In the genomic region with DNA sequence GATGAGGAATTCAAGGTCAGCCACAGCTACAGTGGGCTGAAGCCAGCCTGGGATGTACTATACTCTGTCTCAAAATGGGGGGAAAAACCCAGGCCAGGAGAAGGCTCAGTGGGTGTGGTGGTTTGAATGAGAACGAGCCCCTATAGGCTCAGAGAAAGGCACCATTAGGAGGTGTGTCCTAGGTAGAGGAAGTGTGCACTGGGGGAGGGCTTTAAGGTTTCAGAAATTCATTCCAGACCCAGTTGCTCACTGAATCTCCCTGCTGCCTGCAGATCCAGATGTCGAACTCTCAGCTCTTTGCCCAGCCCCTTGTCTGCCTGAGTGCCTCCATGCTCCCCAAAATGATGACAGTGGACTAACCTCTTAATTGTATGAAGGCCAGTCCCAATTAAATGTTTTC, we compare ENCODE assay signal across 8 mouse cellular contexts. TPM values are rescaled to one million over a fixed set of nuclear protein-coding genes. Genes with fewer than 3 reads are reported as not detected.
DNase-seq lines count a peak whose midpoint lies in the region; ATAC-seq and TF ChIP-seq lines count a peak whose summit lies in the region.

No protein-coding gene starts in this region.

- no peaks in the 10 kb centered on the region for H3K36me3 ChIP-seq in embryonic facial prominence, embryonic 15.5 days
- H3K36me3 ChIP-seq in liver, embryonic 14.5 days (replicated peaks; ENCODE audit: control insufficient read depth, insufficient read depth, low read depth), result no peaks in the 10 kb centered on the region

- peak; percentile 33 for DNase-seq in embryo, embryonic 10 days (ENCODE audit: low spot score)
- DNase-seq in embryo, embryonic 9.5 days (ENCODE audit: extremely low spot score), result no peak
- peak; percentile 66 for DNase-seq in CD4-positive, CD25-positive, alpha-beta regulatory T cell, adult 2 months (ENCODE audit: low read depth, low spot score)
- no peak for DNase-seq in liver, embryonic 14.5 days (ENCODE audit: low read depth in 3 of 3, low spot score in 3 of 3)
- DNase-seq in urinary bladder, postnatal 14 days (ENCODE audit: low spot score), result no peak
- no peak for DNase-seq in right cerebral cortex, adult 2 months (ENCODE audit: low spot score in 2 of 2)

- no peak overlapping the region for H3K4me3 ChIP-seq in embryonic facial prominence, embryonic 15.5 days (replicated peaks)
- no peak overlapping the region for H3K4me3 ChIP-seq in liver, embryonic 14.5 days (ENCODE audit: insufficient read depth in 1 of 2, low read depth in 2 of 2, low read length in 2 of 2)

- H3K9me3 ChIP-seq in embryonic facial prominence, embryonic 15.5 days (replicated peaks), result no peaks in the 10 kb centered on the region
- no peaks in the 10 kb centered on the region for H3K9me3 ChIP-seq in liver, embryonic 14.5 days (ENCODE audit: control insufficient read depth, low read length)

- peak overlapping the region; percentile 63 for H3K27ac ChIP-seq in embryonic facial prominence, embryonic 15.5 days (replicated peaks)
- H3K27ac ChIP-seq in liver, embryonic 14.5 days, result no peak overlapping the region

- no peak overlapping the region for H3K4me2 ChIP-seq in embryonic facial prominence, embryonic 15.5 days (replicated peaks)
- H3K4me2 ChIP-seq in liver, embryonic 14.5 days (ENCODE audit: low read depth), result no peak overlapping the region; the same call in 1 of the 2 replicates

- peak; percentile 59 for ATAC-seq in embryonic facial prominence, embryonic 15.5 days (ENCODE audit: insufficient number of reproducible peaks, low FRiP score, low TSS enrichment, low read depth)
- ATAC-seq in liver, embryonic 14.5 days (ENCODE audit: insufficient read depth), result peak; percentile 71
- ATAC-seq in erythroblast, adult 5-6 weeks (replicated peaks; ENCODE audit: low FRiP score, poor library complexity, severe bottlenecking), result no peak

- H3K4me1 ChIP-seq in embryonic facial prominence, embryonic 15.5 days, result peaks cover 26% of the 10 kb centered on the region
- peaks cover 7 to 10% of the 10 kb centered on the region in 2 experiments for H3K4me1 ChIP-seq in liver, embryonic 14.5 days (replicated peaks; ENCODE audit: control insufficient read depth in 2 of 2, insufficient read depth in 2 of 2, low read length in 1 of 2)

- no peak for TF ChIP-seq EP300 in liver, embryonic 14.5 days (IDR thresholded peaks at IDR 0.05; ENCODE audit: low read depth)

- TF ChIP-seq CTCF in liver, embryonic 14.5 days (IDR thresholded peaks at IDR 0.05; ENCODE audit: low read depth), result no peak

- H3K9ac ChIP-seq in embryonic facial prominence, embryonic 15.5 days, result no peak overlapping the region
- no peak overlapping the region for H3K9ac ChIP-seq in liver, embryonic 14.5 days (replicated peaks)

- no peaks in the 10 kb centered on the region for H3K27me3 ChIP-seq in embryonic facial prominence, embryonic 15.5 days
- H3K27me3 ChIP-seq in liver, embryonic 14.5 days (ENCODE audit: control insufficient read depth, insufficient read depth, low read length), result no peaks in the 10 kb centered on the region

- WGBS in embryonic facial prominence, embryonic 15.5 days, result 6% methylated on average over 2 of the region's 2 CpGs
- WGBS in liver, embryonic 14.5 days (ENCODE audit: insufficient replicate concordance), result 7% methylated on average over 2 of the region's 2 CpGs

RNA-seq across cellular contexts. Expression of a gene that starts 14.1 kb away (rescaled TPM):
- polyA plus RNA-seq in embryonic facial prominence, embryonic 15.5 days (2015; fragmentation: Nextera tagmentation; extraction: Ambion mirVana), result 10.8 and 10.9 TPM in 2 replicates
- 2.5 and 4.0 TPM in 2 replicates for polyA plus RNA-seq in liver, embryonic 14.5 days (2012; rRNA removed)
- 3.4 and 3.8 TPM in 2 replicates for polyA plus RNA-seq in liver, embryonic 14.5 days (2014; fragmentation: Nextera tagmentation; extraction: Ambion mirVana)
- 38.0 and 60.7 TPM in 2 replicates for total RNA-seq in erythroblast, adult 5-6 weeks (2015; ENCODE audit: low replicate concordance)
- total RNA-seq in erythroblast, adult 5-6 weeks (2017; ENCODE audit: low replicate concordance), result 35.6 and 63.0 TPM in 2 replicates

RNA-seq across cellular contexts. Expression of a gene that starts 53.4 kb away (rescaled TPM):
- 30.8 and 32.3 TPM in 2 replicates for polyA plus RNA-seq in embryonic facial prominence, embryonic 15.5 days (2015; fragmentation: Nextera tagmentation; extraction: Ambion mirVana)
- 1.1 and 2.0 TPM in 2 replicates for polyA plus RNA-seq in liver, embryonic 14.5 days (2012; rRNA removed)
- 0.77 and 0.95 TPM in 2 replicates for polyA plus RNA-seq in liver, embryonic 14.5 days (2014; fragmentation: Nextera tagmentation; extraction: Ambion mirVana)
- 0.63 TPM in 1 of 2 replicates, not detected in the other for total RNA-seq in erythroblast, adult 5-6 weeks (2015; ENCODE audit: low replicate concordance)
- 0.56 and 1.1 TPM in 2 replicates for total RNA-seq in erythroblast, adult 5-6 weeks (2017; ENCODE audit: low replicate concordance)

Comparison
In these comparisons a context has a peak if more than half of its experiments do, and no peak if none do; other contexts are left out.
1. DNase-seq: peak in embryo, embryonic 10 days (single experiment) and CD4-positive, CD25-positive, alpha-beta regulatory T cell, adult 2 months (single experiment); none in embryo, embryonic 9.5 days (single experiment), liver, embryonic 14.5 days (0 of 3), urinary bladder, postnatal 14 days (single experiment) and right cerebral cortex, adult 2 months (0 of 2).
2. RNA of a gene that starts 53.4 kb away (polyA plus RNA-seq): 30.8 to 32.3 TPM in embryonic facial prominence, embryonic 15.5 days; 0.77 to 2.0 TPM in liver, embryonic 14.5 days; every median in the first group is over 10 times any median in the second.